Mouse (Mus musculus): ENCODE data around the gene Sos2.

DNA sequence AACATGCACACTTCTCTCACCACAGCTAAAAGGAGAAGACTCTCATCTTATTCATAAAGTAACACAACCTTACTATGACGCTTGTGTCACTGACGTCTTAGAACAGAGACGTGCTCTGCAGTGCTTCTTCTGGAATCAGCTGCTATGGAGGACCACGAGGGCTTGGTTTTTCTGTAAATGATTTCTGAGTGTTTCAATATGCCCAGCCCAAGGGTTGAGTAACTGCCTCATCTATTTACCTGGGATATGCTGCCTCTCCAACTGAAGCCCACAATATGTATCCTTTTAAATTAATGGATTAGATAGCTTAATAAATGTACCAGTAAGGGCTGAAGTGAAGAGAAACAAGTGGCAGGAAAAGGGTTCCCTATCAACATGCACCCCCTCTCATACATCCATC lies 9.1 kb upstream of the Sos2 start:
- TF ChIP-seq CTCF (IDR thresholded peaks at IDR 0.05; ENCODE audit: borderline replicate concordance, insufficient read depth, low read depth, low read length) (no peak), POLR2A (IDR thresholded peaks at IDR 0.05; ENCODE audit: borderline replicate concordance, insufficient read depth, low read length) (no peak)
